ENCODE assay signal across 9 mouse cellular contexts in genomic region chr11:79141235-79142109, GRCm38 (mm10). TPM values are rescaled to one million over a fixed set of nuclear protein-coding genes. Genes with fewer than 3 reads are reported as not detected.
A peak's percentile ranks its signal among the peaks of the same experiment; 100 is the strongest.
DNase-seq lines count a peak whose midpoint lies in the region; TF ChIP-seq lines count a peak whose summit lies in the region.
"Had no signal": no experiment of that assay in that cellular context is flagged by ENCODE, and none has a peak within 500 bp of the region (broad histone marks: within the 10 kb centered on the region; RNA-seq: fewer than 3 reads in every experiment).

No protein-coding gene starts in this region.

- peak overlapping the region; percentile 5; the same call in 1 of the 2 replicates for H3K27ac ChIP-seq in heart, adult 2 months

- peaks cover 24% of the 10 kb centered on the region for H3K4me1 ChIP-seq in heart, adult 2 months (ENCODE audit: control insufficient read depth, insufficient read depth, low read length)

- no peak for TF ChIP-seq EP300 in heart, adult 2 months (IDR thresholded peaks at IDR 0.05; ENCODE audit: insufficient read depth, low read depth, low read length)

- intact Hi-C loops in heart, adult 2 months (cut with DNase I): no loop called here
- intact Hi-C loops in heart, postnatal 25 days (cut with DNase I): no loop called here

- H3K27me3 ChIP-seq in heart, adult 2 months (ENCODE audit: control insufficient read depth, insufficient read depth, low read length): no peaks in the 10 kb centered on the region

- DNase-seq in heart, adult 2 months: peak in 1 of 2 experiments; percentile 30
- no peak for DNase-seq in heart, postnatal 25 days (ENCODE audit: low spot score)
- peak; percentile 49 for DNase-seq in retina, postnatal 1 day
- DNase-seq in retina, embryonic 14.5 days (ENCODE audit: low spot score): no peak
- DNase-seq in liver: peak; percentile 20
- DNase-seq in spleen, postnatal 36 days (ENCODE audit: low spot score in 2 of 2): no peak
- DNase-seq in urinary bladder, postnatal 10 days (ENCODE audit: low spot score): no peak
- no peak for DNase-seq in ovary, postnatal 14 days (ENCODE audit: low spot score)
- DNase-seq: cerebellum, adult 11 months had no signal

- no peak for TF ChIP-seq CTCF in heart, adult 2 months (IDR thresholded peaks at IDR 0.05)

- no peak overlapping the region for H3K9ac ChIP-seq in heart, adult 2 months (ENCODE audit: low read depth, low read length)

- peaks cover 4% of the 10 kb centered on the region for H3K79me2 ChIP-seq in heart, adult 2 months (replicated peaks; ENCODE audit: control insufficient read depth, insufficient read depth, low read length)

- H3K36me3 ChIP-seq in heart, adult 2 months (ENCODE audit: control insufficient read depth, insufficient read depth, low read length): no peaks in the 10 kb centered on the region; the same call in 1 of the 2 replicates

- H3K4me3 ChIP-seq in heart, adult 2 months: no peak overlapping the region

- TF ChIP-seq POLR2A in heart, adult 2 months (IDR thresholded peaks at IDR 0.05; ENCODE audit: insufficient read depth, low read depth, low read length): no peak

- WGBS in heart, adult 2 months: 37% methylated on average over 11 of the region's 11 CpGs

RNA-seq across cellular contexts. Expression of gene Ksr1, which starts 4.7 kb away (rescaled TPM):
- total RNA-seq in heart, adult 2 months (2021): 1 to 10 TPM; 5.1 to 7.0 TPM
- 6.7 and 7.8 TPM in 2 replicates for polyA plus RNA-seq in heart, adult 2 months (2012; rRNA removed)
- 1 to 10 TPM; 7.3 TPM for total RNA-seq in heart, postnatal 25 days (2021)

Comparison
In these comparisons a context has a peak if more than half of its experiments do, and no peak if none do; other contexts are left out.
1. DNase-seq: peak in retina, postnatal 1 day (single experiment) and liver (single experiment); none in heart, postnatal 25 days (single experiment), retina, embryonic 14.5 days (single experiment), spleen, postnatal 36 days (0 of 2), urinary bladder, postnatal 10 days (single experiment) and ovary, postnatal 14 days (single experiment).